Mouse (Mus musculus) CH12F3 (cell line): ENCODE measurements around the gene S100a4.

Experiments used
- in situ Hi-C: fragments of 300-500 bp; cut with MboI; formaldehyde crosslinking; loops from 2 replicates; pipeline ENCODE4 v1.14.3; 2020; ENCODE audit warnings: low sequenced_read_pairs

The S100a4 gene

DNA sequence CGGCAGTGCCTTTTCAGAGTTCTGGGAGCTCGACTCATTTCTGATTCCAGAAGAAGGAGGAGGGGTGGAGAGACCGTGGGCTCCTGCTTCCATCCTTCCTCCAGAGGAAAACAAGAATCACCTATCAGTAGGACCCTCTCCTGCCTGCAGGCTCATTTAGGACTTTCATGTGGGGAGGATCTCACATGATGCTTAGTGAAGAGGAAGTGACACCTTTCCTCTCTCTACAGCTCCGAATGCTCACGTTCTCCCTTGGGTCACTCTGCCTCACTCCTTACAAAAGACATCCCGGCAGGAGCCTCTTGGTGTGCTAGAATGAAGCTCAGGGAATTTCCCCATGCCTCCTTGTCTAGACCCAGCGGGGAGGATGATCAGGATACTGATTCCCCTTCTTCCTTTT is 18.0 kb downstream of the S100a4 start:
- in situ Hi-C loops, result no loop called here

DNA sequence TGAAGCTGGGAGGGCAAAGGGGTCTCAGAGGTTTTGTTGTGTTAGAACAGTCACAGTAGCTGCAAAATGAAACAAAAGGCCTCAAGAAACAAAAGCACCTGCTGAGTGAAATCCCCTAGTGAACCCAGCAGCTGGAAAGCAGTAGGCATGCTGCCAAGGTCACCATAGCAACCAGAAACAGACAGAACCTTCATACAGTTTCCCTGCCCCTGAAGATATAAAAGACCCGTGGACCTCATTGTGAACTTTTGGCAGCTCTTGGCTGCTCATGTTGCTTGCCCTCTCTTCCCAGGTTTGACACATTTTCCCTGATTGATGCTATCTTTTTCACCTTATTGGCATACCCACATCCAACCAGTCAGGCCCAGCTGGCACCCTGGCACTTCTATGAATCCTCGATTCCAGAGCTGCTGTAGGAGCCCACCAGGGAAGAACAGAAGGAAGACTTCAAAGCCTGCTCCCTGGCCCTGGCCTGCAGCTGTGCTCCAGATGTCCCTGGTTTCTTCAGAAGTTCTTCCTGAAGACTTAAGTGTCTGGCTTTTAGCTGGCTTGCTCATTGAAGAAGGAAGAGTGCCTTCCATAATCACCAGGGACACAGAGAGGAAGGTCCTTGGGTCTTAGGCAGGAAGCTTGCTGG is 20.0 kb downstream of the S100a4 start:
- in situ Hi-C loops, result no loop called here

DNA sequence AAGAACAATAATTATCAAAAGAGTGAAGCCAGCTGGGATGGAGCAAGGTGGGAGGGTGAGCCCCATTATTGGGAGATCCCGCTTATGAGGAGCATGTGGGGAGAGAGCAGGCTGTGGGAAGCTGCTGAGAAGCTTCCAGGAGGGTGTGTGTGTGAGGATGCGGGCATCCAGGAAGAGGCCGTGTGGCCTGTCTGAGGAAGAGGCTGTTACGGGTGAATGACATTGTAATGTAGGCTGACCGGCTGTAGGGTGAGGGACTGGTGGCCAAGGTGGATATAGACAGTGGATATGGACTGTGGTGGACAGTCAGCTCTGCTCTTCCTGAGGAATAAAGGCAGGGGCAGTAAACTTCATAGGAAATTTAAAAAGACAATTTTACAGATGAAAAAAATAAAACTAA is 21.9 kb downstream of the S100a4 start:
- in situ Hi-C loops, result no loop called here

DNA sequence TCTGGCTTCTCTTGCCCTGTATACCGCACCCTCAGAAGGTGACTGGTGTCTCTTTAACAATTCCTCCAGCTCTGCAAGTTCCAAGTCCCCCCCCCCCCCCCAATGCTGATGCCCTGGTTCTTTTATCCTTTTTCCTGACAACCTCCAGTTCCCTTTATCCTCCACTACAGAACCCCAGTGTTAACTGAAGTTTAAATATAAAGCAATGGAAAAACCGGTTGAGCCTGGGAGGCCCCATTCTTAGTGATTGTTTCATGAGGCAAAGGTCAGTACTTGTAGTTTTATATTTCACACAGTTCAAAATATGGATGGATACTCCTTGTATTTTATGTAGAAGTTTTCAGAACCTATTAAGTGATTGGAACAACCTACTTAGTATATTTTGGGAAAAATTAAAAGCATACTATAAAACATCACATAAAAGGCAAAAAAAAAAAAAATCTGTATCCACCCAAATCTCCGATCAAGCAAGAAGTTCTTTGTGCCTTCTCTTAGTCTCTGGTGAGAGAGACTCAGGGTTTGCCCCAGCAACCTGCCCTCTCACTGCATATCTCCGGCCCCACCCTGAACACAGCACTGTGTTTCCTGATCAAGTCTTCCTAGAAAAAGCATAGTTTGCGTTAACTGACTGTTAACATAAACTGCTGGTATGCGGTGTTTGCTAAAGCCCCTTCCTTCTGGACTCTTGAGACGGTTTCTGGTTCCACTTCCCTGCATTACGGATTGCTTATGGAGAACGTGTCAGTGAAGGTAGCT is 22.9 kb downstream of the S100a4 start:
- in situ Hi-C loops, result no loop called here

DNA sequence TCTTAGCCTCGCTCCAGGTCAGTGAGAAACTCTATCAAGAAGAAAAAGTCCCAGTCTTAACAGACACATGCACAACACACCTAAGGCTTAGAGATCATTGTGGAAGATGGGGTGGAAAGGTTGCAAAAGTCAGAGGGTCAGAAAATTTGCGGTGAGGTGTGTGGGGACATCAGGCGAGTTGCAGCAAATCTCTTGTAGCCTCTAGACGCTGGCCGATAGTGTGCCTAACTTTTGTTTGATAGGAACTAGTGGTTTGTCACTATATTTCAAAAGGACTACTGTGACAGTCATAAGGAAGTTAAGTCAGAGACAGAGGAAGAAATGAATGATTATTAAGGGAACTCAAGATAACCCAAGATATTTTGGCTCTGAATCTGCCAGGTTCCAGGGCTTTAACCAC is 23.8 kb downstream of the S100a4 start:
- in situ Hi-C loops, result no loop called here

DNA sequence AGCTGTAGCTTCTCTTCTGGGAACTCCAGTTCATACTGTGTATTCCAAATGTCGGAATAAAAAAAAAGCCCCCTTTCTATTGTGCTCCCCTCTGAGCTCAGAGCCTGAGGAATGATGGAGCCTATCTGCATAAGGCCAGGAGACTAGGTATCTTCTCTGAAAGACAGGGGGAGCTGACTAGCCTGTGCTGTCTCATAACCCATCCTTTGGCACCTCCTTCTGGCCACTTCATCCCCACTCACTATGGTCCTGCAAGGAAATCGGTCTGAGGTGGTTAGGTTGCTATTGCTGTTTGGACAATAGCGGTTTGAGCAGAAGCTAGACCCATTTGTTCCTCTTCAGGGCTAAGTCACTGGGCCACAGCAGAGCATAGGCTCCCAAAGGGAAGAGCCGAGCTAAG is 24.2 kb downstream of the S100a4 start:
- in situ Hi-C loops, result no loop called here

DNA sequence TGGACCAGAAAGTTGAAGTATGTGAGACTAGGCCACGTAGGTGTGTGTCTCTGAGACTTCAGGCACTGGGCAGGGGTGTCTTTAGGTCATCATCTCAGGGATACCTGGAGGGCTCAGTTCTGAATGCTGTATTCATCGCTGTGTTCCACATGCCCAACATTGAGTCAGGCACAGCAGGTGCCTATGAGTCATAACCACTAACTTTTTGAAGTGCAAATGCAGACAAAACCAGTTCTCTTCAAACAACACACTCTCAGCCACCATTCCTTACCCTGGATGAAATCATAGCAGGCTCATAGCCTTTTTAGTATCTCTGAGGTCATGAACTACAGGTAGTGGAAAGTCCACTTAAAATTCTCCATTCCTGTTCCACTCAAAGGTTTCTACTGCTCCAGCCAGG is 25.7 kb downstream of the S100a4 start:
- in situ Hi-C loops, result no loop called here

DNA sequence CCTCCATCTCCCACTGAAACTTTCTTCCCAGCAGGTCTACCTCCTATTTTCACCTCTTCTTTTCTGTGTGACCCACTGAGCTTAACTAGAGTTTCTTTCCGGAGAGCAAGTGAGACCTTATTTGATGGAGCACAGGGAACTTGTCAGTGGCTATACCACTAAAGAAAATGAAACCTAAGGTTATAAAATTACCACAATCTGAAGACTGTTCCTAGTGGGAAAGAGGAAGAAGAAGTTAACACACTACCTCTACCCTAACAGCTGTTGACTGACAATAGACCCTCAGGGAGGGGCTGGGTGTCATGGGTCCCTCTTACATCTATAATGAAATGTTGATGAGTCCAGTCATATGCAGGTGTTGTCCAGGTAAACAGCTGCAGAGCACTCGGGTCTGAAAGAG is 28.4 kb downstream of the S100a4 start:
- in situ Hi-C loops, result no loop called here

DNA sequence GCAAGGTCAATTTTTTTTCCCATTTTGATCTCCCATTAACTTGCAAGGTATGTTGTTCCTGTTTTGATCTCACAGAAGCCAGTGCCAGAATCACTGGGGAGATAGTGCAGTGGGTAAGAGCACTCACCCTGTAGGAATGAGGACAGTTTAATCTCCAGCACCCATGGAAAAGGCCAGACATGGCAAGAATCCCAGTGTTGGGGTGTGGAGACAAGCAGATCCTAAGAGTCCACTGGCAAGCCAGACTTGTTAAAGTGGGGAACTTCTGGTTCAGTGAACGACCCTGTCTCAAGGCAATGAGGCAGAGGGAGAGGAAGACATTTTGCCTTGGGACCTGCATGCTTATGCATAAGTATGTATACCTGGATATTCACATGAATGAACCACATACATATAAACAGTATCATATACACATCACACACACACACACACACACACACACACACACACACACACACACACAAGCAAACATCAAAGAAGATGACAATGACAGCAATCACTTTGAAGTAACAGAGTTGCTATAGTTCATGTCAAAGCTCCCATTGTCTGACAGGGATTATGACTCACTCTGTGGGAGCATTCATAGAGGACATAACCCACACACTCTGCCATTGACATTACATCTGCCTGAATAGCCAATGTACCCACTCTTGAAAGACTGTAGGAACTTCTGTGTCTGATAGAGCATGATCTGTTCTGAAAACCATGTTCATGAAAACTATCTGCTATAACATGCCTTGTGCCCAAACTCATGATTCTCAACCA is 35.1 kb downstream of the S100a4 start:
- in situ Hi-C loops, result no loop called here

DNA sequence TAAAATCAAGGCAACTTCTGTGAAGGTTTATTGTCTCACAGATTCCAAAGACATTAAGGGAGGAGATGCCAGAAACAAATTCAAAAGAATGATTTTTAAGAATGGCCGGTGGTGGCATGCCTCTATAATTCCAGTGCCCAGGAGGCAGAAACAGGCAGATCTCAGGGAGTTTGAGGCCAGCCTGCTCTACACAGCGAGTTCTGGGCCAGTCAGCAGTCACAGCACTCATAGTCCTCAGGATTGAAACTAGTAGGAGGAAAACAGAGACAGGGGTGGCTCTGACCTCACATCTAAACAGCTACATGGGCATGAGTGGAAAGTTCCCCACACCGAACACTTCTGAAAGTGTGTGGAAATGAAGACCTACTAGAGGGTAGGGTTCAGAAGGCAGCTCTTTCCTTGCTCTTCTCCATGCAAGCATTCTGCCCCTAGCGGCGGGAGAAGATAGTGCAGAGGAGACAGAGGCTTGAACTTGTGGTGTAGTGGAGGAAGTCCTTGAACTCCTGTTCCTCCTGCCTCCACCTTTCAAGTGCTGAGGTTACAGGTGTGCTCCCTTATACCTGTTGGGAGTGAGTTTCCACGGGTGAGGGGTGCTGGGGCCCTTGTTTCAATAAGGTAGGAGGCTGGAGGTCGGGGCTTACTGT is 36.1 kb downstream of the S100a4 start:
- in situ Hi-C loops, result no loop called here

DNA sequence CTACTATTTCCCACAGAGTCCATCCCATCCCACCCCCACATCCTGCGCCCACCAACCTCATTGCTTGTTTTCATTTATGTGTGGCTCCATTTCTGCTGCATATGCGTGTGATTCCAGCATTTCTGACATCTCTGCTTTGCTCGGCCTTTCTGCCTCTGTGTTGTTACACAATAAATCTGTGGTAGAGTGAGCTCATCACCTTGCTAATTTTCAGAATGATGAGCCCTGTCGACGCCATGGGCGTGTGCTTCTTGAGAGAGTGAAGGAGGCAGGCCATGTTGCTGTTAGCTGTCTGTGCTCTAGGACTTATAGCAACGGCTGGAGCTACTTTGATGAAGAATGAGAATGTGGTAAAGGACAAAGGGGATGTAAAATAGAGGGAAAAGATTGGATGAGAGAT is 37.4 kb downstream of the S100a4 start:
- in situ Hi-C loops, result no loop called here

DNA sequence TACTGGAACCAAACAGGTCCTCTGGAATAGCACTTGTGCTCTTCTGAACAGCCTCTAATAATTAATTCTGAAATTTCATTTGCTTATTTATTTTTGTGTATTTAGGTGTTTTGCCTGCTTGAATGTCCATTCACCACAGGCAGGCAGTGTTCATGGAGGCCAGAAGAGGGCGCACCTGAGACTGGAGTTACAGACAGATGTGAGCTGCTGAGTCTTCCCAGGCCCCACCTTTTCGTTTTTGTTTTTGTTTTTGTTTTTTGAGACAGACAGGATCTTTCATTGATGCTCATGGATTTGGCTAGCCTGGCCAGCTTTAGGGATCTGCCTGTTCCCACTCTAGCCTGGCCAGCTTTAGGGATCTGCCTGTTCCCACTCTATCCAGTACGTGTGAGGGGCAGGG is 40.6 kb downstream of the S100a4 start:
- in situ Hi-C loops, result no loop called here

DNA sequence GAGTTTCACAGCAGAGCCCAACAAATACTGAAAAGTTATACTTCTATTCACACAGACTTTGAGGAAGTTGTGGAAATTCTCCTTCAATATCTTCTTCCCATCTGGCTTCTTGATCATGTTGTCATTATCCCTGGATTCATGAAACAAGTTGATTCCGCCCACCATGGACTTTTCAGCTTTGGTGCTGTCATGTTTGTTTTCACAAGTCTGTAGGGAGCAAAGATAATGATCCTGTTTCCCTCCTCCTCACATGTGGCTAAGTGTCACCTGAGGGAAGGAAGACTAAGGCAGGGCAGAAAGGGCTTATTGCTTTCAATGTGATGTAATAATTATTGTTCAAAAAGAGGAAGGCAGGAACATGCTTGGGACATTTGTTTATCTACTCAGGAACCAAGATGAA is 43.7 kb downstream of the S100a4 start:
- in situ Hi-C loops, result no loop called here

DNA sequence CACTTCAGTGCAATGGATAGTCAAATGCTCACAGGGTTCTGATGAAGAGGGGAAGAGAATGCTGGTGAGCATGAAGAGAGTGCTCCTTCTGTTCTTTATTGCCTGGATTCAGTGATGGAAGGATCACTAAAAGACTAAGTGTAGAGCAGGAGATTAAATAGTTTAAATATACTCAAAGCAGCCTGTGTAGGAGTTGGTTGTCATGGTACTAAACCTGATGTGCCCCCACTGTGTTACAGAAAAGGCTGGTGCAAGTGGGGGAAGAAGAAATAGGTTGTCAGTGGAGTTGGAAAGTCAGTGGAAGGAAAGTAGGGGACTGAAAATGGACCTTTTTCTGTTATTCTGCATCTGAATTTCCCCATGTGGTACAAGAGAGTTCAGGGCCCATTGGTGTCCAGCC is 45.4 kb downstream of the S100a4 start:
- in situ Hi-C loops, result no loop called here

DNA sequence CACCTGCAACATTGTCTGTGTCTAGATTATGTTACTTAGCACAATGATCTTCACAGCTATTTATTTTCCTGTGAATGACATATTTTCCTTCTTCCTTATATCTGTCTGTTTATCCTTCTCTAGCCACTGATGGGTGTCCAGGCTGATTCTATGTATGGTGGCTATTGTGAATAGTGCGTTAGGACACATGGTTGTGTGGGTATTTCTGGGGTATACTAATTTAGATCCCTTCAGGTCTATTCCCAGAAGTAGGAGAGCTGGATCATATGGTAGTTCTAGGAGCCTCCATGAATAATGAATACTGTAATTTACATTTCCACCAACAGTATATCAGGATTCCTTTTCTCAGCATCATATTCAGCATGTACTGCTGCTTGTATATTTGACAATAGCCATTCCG is 46.3 kb downstream of the S100a4 start:
- in situ Hi-C loops, result no loop called here

DNA sequence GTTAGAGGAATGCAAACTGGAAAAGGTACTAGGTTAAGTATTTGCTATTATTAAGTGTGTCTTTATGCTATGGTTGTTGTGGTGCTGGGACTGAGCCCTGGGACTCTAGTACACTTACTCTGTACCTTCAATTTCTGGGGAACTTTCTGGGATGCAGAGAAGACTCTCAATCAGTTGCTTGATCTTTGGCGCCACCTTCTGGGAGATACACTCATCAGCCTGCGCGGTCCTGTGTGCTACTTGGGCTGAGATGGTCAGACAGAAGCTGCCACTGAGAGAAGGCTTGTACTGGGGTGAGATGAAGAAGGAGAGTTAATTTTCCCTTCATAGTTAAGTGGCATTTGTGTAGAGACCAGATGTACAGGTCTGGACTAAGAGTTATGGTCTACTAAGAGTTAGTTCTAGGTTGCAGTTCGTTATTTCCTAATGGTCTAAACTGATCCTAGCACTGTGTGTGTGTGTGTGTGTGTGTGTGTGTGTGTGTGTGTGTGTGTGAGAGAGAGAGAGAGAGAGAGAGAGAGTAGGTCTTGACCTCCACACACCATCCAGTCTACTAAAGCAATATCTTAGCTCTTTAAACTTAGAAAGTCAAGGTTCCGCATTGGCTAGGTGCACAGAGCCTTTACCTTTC is 49.4 kb downstream of the S100a4 start:
- in situ Hi-C loops, result no loop called here

DNA sequence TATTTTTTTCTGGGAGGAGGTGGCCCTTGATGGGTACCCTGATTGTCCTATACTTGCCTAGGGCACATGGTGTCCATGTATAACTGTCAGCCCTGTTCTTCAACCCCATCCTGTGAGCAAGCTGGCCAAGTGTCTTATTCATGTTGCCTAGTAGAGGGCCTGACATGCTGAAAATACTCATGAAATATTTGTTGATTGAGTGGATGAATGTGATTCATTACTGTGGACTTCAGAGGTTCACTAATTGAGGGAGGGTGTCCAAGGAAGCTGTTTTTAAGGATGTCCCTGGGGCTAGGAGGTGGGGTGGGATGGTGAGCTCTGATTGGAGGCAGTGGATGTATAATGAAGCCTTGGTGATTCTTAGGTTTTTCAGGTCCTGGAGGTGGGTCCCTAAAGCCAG is 50.1 kb downstream of the S100a4 start, which contains the start of gene S100a7a:
Gene S100a7a (plus strand): TSS at position 301 of the 400 bp plus-strand sequence.
- in situ Hi-C loops, result no loop called here
